Mouse (Mus musculus) megakaryocyte, embryonic 14.5 days (primary cell): ENCODE measurements around the gene Gm28845.

Experiments used
- FLI1 ChIP-seq: IDR thresholded peaks from 2 replicates; pipeline ENCODE4 v1.6.1; 2012; ENCODE audit warnings: low read length, inconsistent platforms, mixed read lengths
- GATA1 ChIP-seq: IDR thresholded peaks from 3 replicates; pipeline ENCODE4 v1.6.1; 2012; ENCODE audit warnings: mixed read lengths, low read length, inconsistent platforms, borderline replicate concordance

- TF ChIP-seq GATA1: no peak
- TF ChIP-seq FLI1: no peak
Measured at GRCm38 (mm10) chr1:65109196-65109595, 10.2 kb downstream of the Gm28845 start.
